ENCODE assay signal across 10 mouse cellular contexts in the genomic region with DNA sequence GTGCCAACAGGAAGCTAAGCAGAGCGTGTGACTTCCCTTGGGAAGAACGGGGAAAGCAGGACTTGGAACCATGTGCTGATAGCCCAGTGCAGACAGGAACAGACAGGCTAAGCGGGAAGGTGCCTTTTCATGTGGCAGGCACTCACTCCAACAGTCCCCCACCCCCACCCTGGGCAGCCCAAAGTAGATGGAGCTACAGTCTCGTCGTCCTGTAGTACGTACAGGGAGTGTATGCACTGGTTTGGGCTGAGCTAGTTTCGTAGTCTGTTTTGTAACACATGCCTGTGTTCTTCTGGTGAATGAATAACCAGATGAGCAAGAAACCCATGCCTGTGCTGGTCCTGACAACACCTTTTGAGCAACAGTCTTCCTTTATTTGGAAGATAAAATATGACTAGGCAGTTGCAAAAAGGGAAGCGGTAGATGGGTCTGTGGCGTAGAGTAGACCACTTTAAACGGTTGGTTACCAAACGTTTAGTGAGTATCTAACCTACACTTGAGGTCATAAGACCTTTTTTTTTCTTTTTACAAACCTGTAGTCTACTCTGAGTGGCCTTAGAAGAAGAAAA. TPM values are rescaled to one million over a fixed set of nuclear protein-coding genes. Genes with fewer than 3 reads are reported as not detected.
DNase-seq lines count a peak whose midpoint lies in the region; ATAC-seq and TF ChIP-seq lines count a peak whose summit lies in the region.
"Had no signal": no experiment of that assay in that cellular context is flagged by ENCODE, and none has a peak within 500 bp of the region (broad histone marks: within the 10 kb centered on the region; RNA-seq: fewer than 3 reads in every experiment).

No protein-coding gene starts in this region.

- H3K9me3 ChIP-seq in heart, embryonic 16.5 days (replicated peaks; ENCODE audit: control insufficient read depth, low read length) = no peaks in the 10 kb centered on the region
- H3K9me3 ChIP-seq in midbrain, postnatal 0 days (ENCODE audit: low read length) = no peaks in the 10 kb centered on the region
- H3K9me3 ChIP-seq in neural tube, embryonic 15.5 days (replicated peaks) = no peaks in the 10 kb centered on the region

- H3K27me3 ChIP-seq in heart, embryonic 16.5 days (ENCODE audit: control insufficient read depth, insufficient read depth, low read length) = no peaks in the 10 kb centered on the region
- H3K27me3 ChIP-seq in midbrain, postnatal 0 days (ENCODE audit: insufficient read depth, low read length) = no peaks in the 10 kb centered on the region
- H3K27me3 ChIP-seq in neural tube, embryonic 15.5 days (replicated peaks) = no peaks in the 10 kb centered on the region

- H3K4me1 ChIP-seq in heart, embryonic 16.5 days (ENCODE audit: control insufficient read depth, insufficient read depth, low read length) = peaks cover 6% of the 10 kb centered on the region
- no peaks in the 10 kb centered on the region for H3K4me1 ChIP-seq in midbrain, postnatal 0 days (ENCODE audit: insufficient read depth, low read length)
- no peaks in the 10 kb centered on the region for H3K4me1 ChIP-seq in neural tube, embryonic 15.5 days

- ATAC-seq in heart, embryonic 16.5 days (replicated peaks; ENCODE audit: extremely low read depth, insufficient read depth, low FRiP score) = 0 out of 2 replicates have a peak, but pooled peaks have one; percentile 62
- peak; percentile 64 for ATAC-seq in midbrain, postnatal 0 days (ENCODE audit: low FRiP score)
- no peak for ATAC-seq in neural tube, embryonic 15.5 days (ENCODE audit: low FRiP score)

- TF ChIP-seq CTCF in brain, embryonic 14.5 days (IDR thresholded peaks at IDR 0.05; ENCODE audit: borderline replicate concordance, extremely low read depth, insufficient read depth, insufficient read length) = no peak
- TF ChIP-seq CTCF in midbrain, postnatal 0 days (IDR thresholded peaks at IDR 0.05) = no peak

- H3K9ac ChIP-seq in heart, embryonic 16.5 days (ENCODE audit: low read length) = no peak overlapping the region
- H3K9ac ChIP-seq in midbrain, postnatal 0 days (replicated peaks; ENCODE audit: low read length, poor library complexity, severe bottlenecking) = no peak overlapping the region
- H3K9ac ChIP-seq in neural tube, embryonic 15.5 days (replicated peaks) = no peak overlapping the region

- TF ChIP-seq POLR2A in brain, embryonic 14.5 days (IDR thresholded peaks at IDR 0.05; ENCODE audit: borderline replicate concordance, extremely low read depth, insufficient read depth, insufficient read length, poor library complexity, severe bottlenecking) = no peak

- no peak overlapping the region for H3K4me3 ChIP-seq in heart, embryonic 16.5 days (ENCODE audit: low read length)
- no peak overlapping the region for H3K4me3 ChIP-seq in midbrain, postnatal 0 days (ENCODE audit: low read depth, low read length)
- no peak overlapping the region for H3K4me3 ChIP-seq in neural tube, embryonic 15.5 days (replicated peaks)

- WGBS in heart, embryonic 16.5 days = 50% methylated on average over 11 of the region's 11 CpGs
- WGBS in midbrain, postnatal 0 days = 76% methylated on average over 11 of the region's 11 CpGs
- WGBS in neural tube, embryonic 15.5 days = 79% methylated on average over 11 of the region's 11 CpGs

- H3K36me3 ChIP-seq in heart, embryonic 16.5 days (ENCODE audit: control insufficient read depth, insufficient read depth) = no peaks in the 10 kb centered on the region
- H3K36me3 ChIP-seq in midbrain, postnatal 0 days (ENCODE audit: insufficient read depth, low read length) = no peaks in the 10 kb centered on the region
- H3K36me3 ChIP-seq in neural tube, embryonic 15.5 days = no peaks in the 10 kb centered on the region

- H3K27ac ChIP-seq in heart, embryonic 16.5 days (ENCODE audit: low read length) = no peak overlapping the region
- no peak overlapping the region; the same call in 1 of the 2 replicates for H3K27ac ChIP-seq in midbrain, postnatal 0 days (ENCODE audit: low read depth, low read length)
- H3K27ac ChIP-seq in neural tube, embryonic 15.5 days (replicated peaks) = no peak overlapping the region

- no peak for DNase-seq in heart, postnatal 4 days
- DNase-seq in brain, embryonic 14.5 days (ENCODE audit: low read depth) = peak; percentile 33
- peak; percentile 59 for DNase-seq in kidney, postnatal 14 days
- DNase-seq in midbrain, postnatal 0 days (ENCODE audit: low spot score) = no peak
- DNase-seq in urinary bladder, adult 2 months (ENCODE audit: low spot score) = no peak
- no peak for DNase-seq in spleen, adult 18-20 months
- DNase-seq: gastrocnemius, postnatal 14 days; layer of hippocampus, postnatal 36 days had no signal

- peak overlapping the region; percentile 12; the same call in 1 of the 2 replicates for H3K4me2 ChIP-seq in heart, embryonic 16.5 days (ENCODE audit: low read depth, low read length)
- no peak overlapping the region for H3K4me2 ChIP-seq in midbrain, postnatal 0 days (ENCODE audit: low read depth, low read length, poor library complexity, severe bottlenecking)
- H3K4me2 ChIP-seq in neural tube, embryonic 15.5 days = no peak overlapping the region

RNA-seq across cellular contexts. Expression of a gene that starts 57.8 kb away (rescaled TPM):
- polyA plus RNA-seq in heart, embryonic 16.5 days (2015; fragmentation: Nextera tagmentation; extraction: Ambion mirVana) = 54.5 and 56.4 TPM in 2 replicates
- 10 to 100 TPM; 60.9 to 63.1 TPM for total RNA-seq in heart, postnatal 4 days (2021)
- 12.5 and 23.2 TPM in 2 replicates for polyA plus RNA-seq in brain, embryonic 14.5 days (2012; rRNA removed)
- 37.9 and 43.3 TPM in 2 replicates for total RNA-seq in midbrain, postnatal 0 days (2014; rRNA removed)
- 60.1 and 62.4 TPM in 2 replicates for polyA plus RNA-seq in midbrain, postnatal 0 days (2015; fragmentation: Nextera tagmentation; extraction: Ambion mirVana)
- 65.9 and 75.1 TPM in 2 replicates for polyA plus RNA-seq in neural tube, embryonic 15.5 days (2015; fragmentation: Nextera tagmentation; extraction: Ambion mirVana)
- 85.2 and 113 TPM in 2 replicates for polyA plus RNA-seq in urinary bladder, adult 2 months (2012; rRNA removed)

Comparison
In these comparisons a context has a peak if more than half of its experiments do, and no peak if none do; other contexts are left out.
1. DNase-seq: peak in brain, embryonic 14.5 days (single experiment) and kidney, postnatal 14 days (single experiment); none in heart, postnatal 4 days (single experiment), midbrain, postnatal 0 days (single experiment), urinary bladder, adult 2 months (single experiment) and spleen, adult 18-20 months (0 of 2).